Comparison of ENCODE assay signal across 8 mouse cellular contexts in the genomic region with DNA sequence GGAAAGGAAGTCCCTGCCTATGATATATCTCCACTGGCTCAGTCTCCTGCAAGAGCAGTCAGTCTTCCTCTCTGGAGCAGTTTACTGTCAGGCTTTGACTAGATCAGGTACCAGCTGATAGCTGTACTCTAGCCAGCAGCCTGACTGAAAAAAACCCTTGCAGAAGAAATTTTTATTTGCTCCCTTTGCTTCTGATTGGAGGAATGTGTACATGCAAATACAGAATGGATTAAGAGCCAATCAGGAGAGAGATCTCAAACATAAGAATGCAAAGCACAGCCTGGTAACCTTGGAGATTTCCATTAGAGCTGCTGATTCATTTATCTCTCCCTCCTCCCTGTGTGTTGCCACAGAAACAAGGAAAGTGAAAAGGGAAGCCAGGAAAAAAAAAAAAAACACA.
DNase-seq lines count a peak whose midpoint lies in the region; ATAC-seq lines count a peak whose summit lies in the region.

No protein-coding gene starts in this region.

- no peaks in the 10 kb centered on the region for H3K36me3 ChIP-seq in kidney, embryonic 16.5 days (ENCODE audit: insufficient read depth, low read length)
- no peaks in the 10 kb centered on the region for H3K36me3 ChIP-seq in hindbrain, embryonic 15.5 days
- peaks cover 4% of the 10 kb centered on the region; the same call in 1 of the 2 replicates for H3K36me3 ChIP-seq in midbrain, embryonic 13.5 days

- H3K4me2 ChIP-seq in kidney, embryonic 16.5 days (replicated peaks; ENCODE audit: low read depth, low read length): no peak overlapping the region
- H3K4me2 ChIP-seq in hindbrain, embryonic 15.5 days: no peak overlapping the region
- peak overlapping the region; percentile 22; the same call in 1 of the 2 replicates for H3K4me2 ChIP-seq in midbrain, embryonic 13.5 days (replicated peaks)

- H3K9me3 ChIP-seq in kidney, embryonic 16.5 days (ENCODE audit: low read length): 0 out of 2 replicates have a peak, but pooled peaks cover 3% of the 10 kb centered on the region
- H3K9me3 ChIP-seq in hindbrain, embryonic 15.5 days: 0 out of 2 replicates have a peak, but pooled peaks cover 4% of the 10 kb centered on the region
- no peaks in the 10 kb centered on the region for H3K9me3 ChIP-seq in midbrain, embryonic 13.5 days

- H3K4me1 ChIP-seq in kidney, embryonic 16.5 days (ENCODE audit: insufficient read depth, low read length): no peaks in the 10 kb centered on the region
- H3K4me1 ChIP-seq in hindbrain, embryonic 15.5 days (replicated peaks): 0 out of 2 replicates have a peak, but pooled peaks cover 5% of the 10 kb centered on the region
- H3K4me1 ChIP-seq in midbrain, embryonic 13.5 days (replicated peaks): peaks cover 8% of the 10 kb centered on the region; the same call in 1 of the 2 replicates

- no peak for DNase-seq in kidney, postnatal 36 days
- peak; percentile 29 to 46 for DNase-seq in cerebellum, postnatal 14 days
- DNase-seq in kidney, adult 8-10 months: no peak
- no peak for DNase-seq in c-Kit-positive CD71-positive TER-119-positive erythroid progenitor cells, embryonic 14.5 days (ENCODE audit: low spot score)

- H3K9ac ChIP-seq in kidney, embryonic 16.5 days (replicated peaks; ENCODE audit: low read length): no peak overlapping the region
- H3K9ac ChIP-seq in hindbrain, embryonic 15.5 days: no peak overlapping the region
- no peak overlapping the region for H3K9ac ChIP-seq in midbrain, embryonic 13.5 days (replicated peaks)

- peak; percentile 85 for ATAC-seq in kidney, embryonic 16.5 days (ENCODE audit: low FRiP score, low TSS enrichment)
- ATAC-seq in hindbrain, embryonic 15.5 days (ENCODE audit: low FRiP score, low read depth): peak; percentile 97
- peak; percentile 96 for ATAC-seq in midbrain, embryonic 13.5 days
- ATAC-seq in megakaryocyte, adult 5-6 weeks (ENCODE audit: poor library complexity, severe bottlenecking): no peak

- no peak overlapping the region for H3K27ac ChIP-seq in kidney, embryonic 16.5 days (ENCODE audit: low read length)
- peak overlapping the region; percentile 77 for H3K27ac ChIP-seq in hindbrain, embryonic 15.5 days (replicated peaks)
- H3K27ac ChIP-seq in midbrain, embryonic 13.5 days: peak overlapping the region; percentile 73

- no peak overlapping the region for H3K4me3 ChIP-seq in kidney, embryonic 16.5 days (ENCODE audit: low read length)
- no peak overlapping the region for H3K4me3 ChIP-seq in hindbrain, embryonic 15.5 days
- H3K4me3 ChIP-seq in midbrain, embryonic 13.5 days (replicated peaks): no peak overlapping the region

- no peaks in the 10 kb centered on the region for H3K27me3 ChIP-seq in kidney, embryonic 16.5 days (ENCODE audit: insufficient read depth, low read length)
- H3K27me3 ChIP-seq in hindbrain, embryonic 15.5 days: no peaks in the 10 kb centered on the region
- no peaks in the 10 kb centered on the region for H3K27me3 ChIP-seq in midbrain, embryonic 13.5 days

Comparison
In these comparisons a context has a peak if more than half of its experiments do, and no peak if none do; other contexts are left out.
1. DNase-seq: peak in cerebellum, postnatal 14 days (2 of 2); none in kidney, postnatal 36 days (0 of 2), kidney, adult 8-10 months (0 of 2) and c-Kit-positive CD71-positive TER-119-positive erythroid progenitor cells, embryonic 14.5 days (single experiment).